Mouse (Mus musculus) thymus, adult 2 months (tissue): ENCODE data around the gene Trarg1. TPM values are rescaled to one million over a fixed set of nuclear protein-coding genes. Genes with fewer than 3 reads are reported as not detected.

Experiments
- DNase-seq: peaks from one replicate; pipeline ENCODE4 v3.0.0; 2021
- H3K27ac ChIP-seq: fragments of 200-500 bp; 2 replicates; pipeline ENCODE4 v1.5.1; 2012; ENCODE audit warnings: low read length, control low read depth; ENCODE audit not compliant: control insufficient read depth, insufficient read depth
- H3K27me3 ChIP-seq: fragments of 200-500 bp; 2 replicates; pipeline ENCODE4 v1.6.1; 2012; ENCODE audit warnings: mild to moderate bottlenecking, low read length, moderate library complexity, mixed read lengths; ENCODE audit not compliant: control insufficient read depth, insufficient read depth
- H3K36me3 ChIP-seq: fragments of 200-500 bp; 2 replicates; pipeline ENCODE4 v1.6.1; 2012; ENCODE audit warnings: mild to moderate bottlenecking, low read length, moderate library complexity; ENCODE audit not compliant: control insufficient read depth, insufficient read depth
- H3K4me1 ChIP-seq: fragments of 200-500 bp; replicated peaks from 2 replicates; pipeline ENCODE4 v1.6.1; 2012; ENCODE audit warnings: low read length; ENCODE audit not compliant: control insufficient read depth, insufficient read depth
- H3K4me3 ChIP-seq: fragments of 200-500 bp; 2 replicates; pipeline ENCODE4 v1.5.1; 2012; ENCODE audit warnings: mild to moderate bottlenecking, low read length, control low read depth, moderate library complexity; ENCODE audit not compliant: control insufficient read depth, insufficient read depth
- CTCF ChIP-seq: fragments of 200-500 bp; IDR thresholded peaks from 2 replicates; pipeline ENCODE4 v1.5.1; 2012; ENCODE audit warnings: mild to moderate bottlenecking, control low read depth, low read length, moderate library complexity, borderline replicate concordance; ENCODE audit not compliant: control insufficient read depth, poor library complexity, insufficient read depth; ENCODE audit errors: extremely low read depth
- POLR2A ChIP-seq: fragments of 200-500 bp; IDR thresholded peaks from 2 replicates; pipeline ENCODE4 v1.6.1; 2012; ENCODE audit warnings: mild to moderate bottlenecking, low read length, control low read depth, moderate library complexity; ENCODE audit not compliant: control insufficient read depth, poor library complexity, insufficient read depth; ENCODE audit errors: extremely low read depth
- WGBS: fragments of 180-500 bp; shearing (Covaris S2); methylation state at CpG from one replicate; pipeline ENCODE4 v1.1.7; 2018; 5-methylcytosine and 5-hydroxymethylcytosine counted together
- polyA plus RNA-seq: library from polyadenylated mRNA; depleted of rRNA; stranded (reverse); fragments of >200 nt; gene quantifications from 2 replicates; pipeline ENCODE4 v1.2.3, GENCODE M21; 2012

Gene Trarg1
- polyA plus RNA-seq, 1 experiment = 3.4 TPM

- Histone ChIP-seq H3K27me3 (no peaks in the 10 kb centered on the region), H3K27ac (no peak overlapping the region), H3K4me3 (no peak overlapping the region), H3K36me3 (no peaks in the 10 kb centered on the region), H3K4me1 (no peaks in the 10 kb centered on the region)
- no peak for DNase-seq
- no peak for TF ChIP-seq CTCF
- no peak for TF ChIP-seq POLR2A
- WGBS = 82% methylated on average over 14 of the region's 14 CpGs
Measured at GRCm38 (mm10) chr11:76659138-76659930, 20.3 kb upstream of the Trarg1 start.

DNA sequence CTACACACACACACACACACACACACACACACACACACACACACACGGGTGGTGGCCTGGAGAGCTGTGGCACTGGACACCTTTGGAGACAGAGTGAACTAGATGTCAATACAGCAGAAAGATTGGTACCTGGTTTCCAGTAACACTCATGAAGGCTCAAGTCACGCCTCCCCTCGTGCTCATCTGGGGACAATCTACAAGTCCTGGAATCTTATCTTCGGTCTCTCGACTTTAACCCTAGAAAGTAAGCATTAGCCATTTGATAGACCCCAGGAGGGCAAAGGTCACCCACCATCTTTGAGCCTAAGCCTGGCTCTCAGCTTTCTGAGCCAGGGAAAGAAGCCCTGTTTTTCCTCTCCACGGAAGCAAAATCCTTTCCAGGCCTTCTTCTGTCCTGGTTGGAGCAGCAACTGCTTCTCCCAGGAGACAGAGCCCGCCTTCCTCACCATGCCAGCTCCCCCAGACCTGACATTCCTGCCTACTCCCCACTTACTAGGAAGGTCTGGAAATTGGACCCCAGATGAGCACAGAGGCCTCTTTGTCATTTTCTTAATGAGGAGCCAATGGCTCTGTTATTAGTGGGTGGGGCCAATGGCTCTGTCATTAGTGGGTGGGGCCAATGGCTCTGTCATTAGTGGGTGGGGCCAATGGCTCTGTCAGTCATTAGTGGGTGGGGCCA lies 17.7 kb upstream of the Trarg1 start:
- H3K4me1 ChIP-seq = no peaks in the 10 kb centered on the region
- peaks cover 6% of the 10 kb centered on the region for H3K27me3 ChIP-seq
- TF ChIP-seq CTCF (no peak), POLR2A (no peak)
- WGBS = 89% methylated on average over 7 of the region's 7 CpGs
- H3K27ac ChIP-seq = no peak overlapping the region
- no peaks in the 10 kb centered on the region for H3K36me3 ChIP-seq
- H3K4me3 ChIP-seq = no peak overlapping the region
- DNase-seq = no peak

DNA sequence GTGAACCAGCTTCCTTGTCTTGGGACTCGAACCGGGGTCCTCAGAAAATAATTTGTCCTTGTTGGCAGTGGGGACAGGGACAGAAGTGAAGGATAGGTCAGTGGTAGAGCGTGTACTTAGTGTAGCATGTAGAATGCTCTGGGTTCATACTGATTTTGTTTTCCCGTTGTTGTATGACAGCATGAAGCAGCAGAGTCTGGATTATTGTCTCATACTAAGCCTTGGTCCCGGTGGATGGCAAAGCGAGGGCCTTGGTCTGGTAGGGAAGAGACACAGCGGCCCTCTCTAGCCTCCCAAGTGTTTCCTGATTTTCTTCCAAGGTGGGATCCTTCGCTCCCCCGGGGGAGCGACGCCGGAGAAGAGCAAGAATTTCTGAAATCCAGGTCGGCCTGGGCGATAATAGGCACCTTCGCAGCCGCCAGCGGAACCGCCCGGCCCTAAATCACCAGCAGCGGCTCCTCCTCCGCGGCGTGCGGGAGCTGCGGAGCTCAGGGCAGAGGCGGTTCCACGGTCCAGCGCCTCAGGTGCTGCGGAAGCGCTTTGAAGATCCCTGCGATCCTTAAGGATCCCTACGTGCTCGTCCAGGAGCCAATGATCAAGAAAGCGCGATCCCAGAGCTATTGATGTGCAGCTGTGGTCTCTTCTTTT lies 13.5 kb upstream of the Trarg1 start:
- H3K4me3 ChIP-seq = no peak overlapping the region
- no peak overlapping the region for H3K27ac ChIP-seq
- H3K27me3 ChIP-seq = peaks cover 6% of the 10 kb centered on the region
- TF ChIP-seq CTCF (no peak), POLR2A (no peak)
- DNase-seq = no peak
- H3K4me1 ChIP-seq = no peaks in the 10 kb centered on the region
- no peaks in the 10 kb centered on the region for H3K36me3 ChIP-seq
- 15% methylated on average over 35 of the region's 35 CpGs for WGBS

DNA sequence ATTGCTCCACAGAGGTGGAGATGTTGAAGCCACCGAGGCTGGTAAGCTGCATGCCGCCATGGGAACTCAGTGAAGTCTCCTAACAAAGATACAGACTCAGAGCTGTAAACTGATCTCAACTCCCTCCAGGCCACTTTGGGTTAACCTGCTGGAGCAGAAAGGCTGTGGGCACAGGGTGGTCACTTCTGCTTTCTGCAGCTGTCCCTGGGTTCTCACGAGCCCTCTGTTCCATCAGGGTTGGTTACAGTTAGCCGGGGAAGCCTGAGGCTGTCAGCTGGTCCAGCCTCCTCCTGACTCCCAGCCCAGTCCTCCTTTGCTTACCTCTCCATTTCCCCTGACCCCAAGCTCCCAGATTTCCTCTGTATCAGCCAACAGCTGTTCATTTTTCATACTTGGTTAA lies 11.8 kb upstream of the Trarg1 start:
- peaks cover 9% of the 10 kb centered on the region for H3K27me3 ChIP-seq
- WGBS = 34% methylated on average over 4 of the region's 4 CpGs
- no peak for DNase-seq
- H3K36me3 ChIP-seq = no peaks in the 10 kb centered on the region
- no peak overlapping the region for H3K4me3 ChIP-seq
- TF ChIP-seq CTCF = no peak
- TF ChIP-seq POLR2A = no peak
- H3K27ac ChIP-seq = no peak overlapping the region
- H3K4me1 ChIP-seq = no peaks in the 10 kb centered on the region

DNA sequence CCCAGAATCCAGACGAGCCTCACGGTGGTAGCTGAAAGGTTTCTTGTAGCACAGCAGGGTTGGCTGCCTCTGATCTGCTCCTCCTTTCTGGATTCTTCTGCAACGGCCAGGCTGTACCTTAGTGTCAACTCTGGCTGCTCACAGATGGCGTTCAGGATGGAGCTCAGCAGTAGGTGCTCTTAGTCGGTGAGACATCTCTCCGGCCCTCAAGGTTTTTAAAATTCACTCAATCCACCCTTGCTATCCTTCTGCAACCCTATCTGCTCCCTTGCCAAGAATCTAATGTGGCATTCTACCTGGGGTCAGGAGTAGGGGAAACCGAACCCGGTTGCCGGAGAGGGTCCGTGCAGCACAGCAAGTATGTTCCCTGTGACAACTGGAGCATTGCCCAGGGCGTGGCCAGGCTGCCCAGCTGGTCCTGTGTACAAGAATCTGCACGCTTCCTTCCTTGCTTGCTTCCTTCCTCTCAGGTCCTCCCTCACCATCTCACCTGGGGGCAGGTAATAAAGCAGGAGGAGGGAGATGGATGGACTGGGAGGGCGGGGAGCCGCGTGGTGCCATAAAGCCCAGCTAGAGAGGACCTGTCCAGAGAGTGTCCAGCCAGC lies 7.6 kb upstream of the Trarg1 start, which contains the start of gene Bhlha9:
Gene Bhlha9, plus strand, starts transcription at position 600 of the 605 bp plus-strand sequence.
- TF ChIP-seq CTCF (no peak), POLR2A (no peak)
- H3K27me3 ChIP-seq = peaks cover 7% of the 10 kb centered on the region; the same call in 1 of the 2 replicates
- H3K27ac ChIP-seq = no peak within 1 kb of the TSS
- no peak for DNase-seq
- 78% methylated on average over 15 of the region's 15 CpGs for WGBS
- H3K4me3 ChIP-seq = no peak within 1 kb of the TSS
- H3K4me1 ChIP-seq = no peaks in the 10 kb centered on the region
- H3K36me3 ChIP-seq = no peaks in the 10 kb centered on the region
